Mouse (Mus musculus): Measurements from ENCODE around the gene Gm17660. TPM values are rescaled to one million over a fixed set of nuclear protein-coding genes. Genes with fewer than 3 reads are reported as not detected.

Gene Gm17660
- polyA plus RNA-seq, 1 experiment from 2014 or later: not detected

GRCm38 (mm10) chr5:104021597-104022378 lies 55.6 kb downstream of the Gm17660 start, which contains the start of gene Hsd17b11:
Hsd17b11 (minus strand) TSS chr5:104021919.
- Histone ChIP-seq H3K9ac (ENCODE audit: low read length) (peak within 1 kb of the TSS; percentile 72), H3K36me3 (ENCODE audit: control insufficient read depth, insufficient read depth, low read length) (peaks cover 5% of the 10 kb centered on the region), H3K9me3 (ENCODE audit: control insufficient read depth, low read length) (no peaks in the 10 kb centered on the region), H3K27me3 (ENCODE audit: control insufficient read depth, insufficient read depth, low read depth, low read length) (no peaks in the 10 kb centered on the region), H3K27ac (ENCODE audit: low read length) (peak within 1 kb of the TSS; percentile 91), H3K4me3 (ENCODE audit: low read length) (peak within 1 kb of the TSS; percentile 68), H3K4me2 (ENCODE audit: low read depth, low read length) (peak within 1 kb of the TSS; percentile 85), H3K4me1 (replicated peaks; ENCODE audit: control insufficient read depth, insufficient read depth, low read length) (peaks cover 25% of the 10 kb centered on the region)
- WGBS: under 1% methylated on average over 31 of the region's 31 CpGs
- ATAC-seq (ENCODE audit: low read depth): peak; percentile 97

Small RNA genes lying within 50 kb of the gene (microRNA-seq; reads per million reads assigned to microRNA genes)
- 2.0 reads per million, percentile 3 among the genes with 10 or more reads in this experiment for gene Mir5619

Other genes with a start within 250 kb of the Gm17660 start
- 11.1 and 11.3 TPM in 2 replicates for gene Klhl8, start 166.3 kb downstream of the Gm17660 start, polyA plus RNA-seq (2015; fragmentation: Nextera tagmentation; extraction: Ambion mirVana)
- gene Hsd17b13, start 100.2 kb downstream of the Gm17660 start, polyA plus RNA-seq (2015; fragmentation: Nextera tagmentation; extraction: Ambion mirVana): 0.19 and 0.91 TPM in 2 replicates
- gene Hsd17b11, start 55.7 kb downstream of the Gm17660 start, polyA plus RNA-seq (2015; fragmentation: Nextera tagmentation; extraction: Ambion mirVana): 5.3 and 6.2 TPM in 2 replicates
- 58.6 and 60.8 TPM in 2 replicates for gene Nudt9, start 31.3 kb downstream of the Gm17660 start, polyA plus RNA-seq (2015; fragmentation: Nextera tagmentation; extraction: Ambion mirVana)
- 433 and 435 TPM in 2 replicates for gene Sparcl1, start 36.1 kb upstream of the Gm17660 start, polyA plus RNA-seq (2015; fragmentation: Nextera tagmentation; extraction: Ambion mirVana)
- gene Dspp, start 93.1 kb upstream of the Gm17660 start, polyA plus RNA-seq (2015; fragmentation: Nextera tagmentation; extraction: Ambion mirVana): 0.06 TPM in 1 of 2 replicates, not detected in the other
- 0.55 and 4.7 TPM in 2 replicates for gene Dmp1, start 125.0 kb upstream of the Gm17660 start, polyA plus RNA-seq (2015; fragmentation: Nextera tagmentation; extraction: Ambion mirVana)
- 11.6 and 57.6 TPM in 2 replicates for gene Ibsp, start 221.6 kb upstream of the Gm17660 start, polyA plus RNA-seq (2015; fragmentation: Nextera tagmentation; extraction: Ambion mirVana)
- not detected in 2 replicates for gene Mepe, start 247.7 kb upstream of the Gm17660 start, polyA plus RNA-seq (2015; fragmentation: Nextera tagmentation; extraction: Ambion mirVana)

All from lung, embryonic 16.5 days (tissue).